Mouse (Mus musculus) natural killer cell, adult 2 months (primary cell): ENCODE data around the gene Tm4sf1.

Experiments
- DNase-seq, 2 experiments: peaks; one replicate each; pipeline ENCODE4 v3.0.0; 2022; ENCODE audit warnings: low spot score in 2 of 2

Gene Tm4sf1

GRCm38 (mm10) chr3:57301921-57302539 lies at the start of gene Tm4sf1:
Gene Tm4sf1 (minus strand): TSS chr3:57301988.
- no peak for DNase-seq

- no peak for DNase-seq
These were observed 43.0 kb upstream of the Tm4sf1 start for GRCm38 (mm10) chr3:57344811-57345210.

- DNase-seq: no peak
These were observed 42.2 kb upstream of the Tm4sf1 start for GRCm38 (mm10) chr3:57343837-57344607.

GRCm38 (mm10) chr3:57342976-57343375 lies 41.2 kb upstream of the Tm4sf1 start:
- no peak for DNase-seq

GRCm38 (mm10) chr3:57341321-57341720 lies 39.5 kb upstream of the Tm4sf1 start:
- DNase-seq: no peak

- DNase-seq: no peak
These were observed 33.5 kb upstream of the Tm4sf1 start for GRCm38 (mm10) chr3:57335080-57335815.

- no peak for DNase-seq
These were observed 26.2 kb upstream of the Tm4sf1 start for GRCm38 (mm10) chr3:57327941-57328340.

GRCm38 (mm10) chr3:57307076-57307475 lies 5.3 kb upstream of the Tm4sf1 start:
- DNase-seq: no peak

GRCm38 (mm10) chr3:57305564-57305963 lies 3.8 kb upstream of the Tm4sf1 start:
- DNase-seq: no peak

GRCm38 (mm10) chr3:57304484-57304883 lies 2.7 kb upstream of the Tm4sf1 start:
- no peak for DNase-seq

- DNase-seq: no peak
These were observed 2.3 kb upstream of the Tm4sf1 start for GRCm38 (mm10) chr3:57304050-57304449.

- DNase-seq: no peak
These were observed 1.7 kb upstream of the Tm4sf1 start for GRCm38 (mm10) chr3:57303486-57303885.

- DNase-seq: no peak
These were observed 1.1 kb upstream of the Tm4sf1 start for GRCm38 (mm10) chr3:57302886-57303285.

- no peak for DNase-seq
These were observed 422 bp downstream of the Tm4sf1 start for GRCm38 (mm10) chr3:57301366-57301765.

GRCm38 (mm10) chr3:57297991-57298390 lies 3.8 kb downstream of the Tm4sf1 start:
- DNase-seq: no peak

- no peak for DNase-seq
These were observed 5.2 kb downstream of the Tm4sf1 start for GRCm38 (mm10) chr3:57296574-57296973.

- no peak for DNase-seq
These were observed 6.2 kb downstream of the Tm4sf1 start for GRCm38 (mm10) chr3:57295631-57296030.

GRCm38 (mm10) chr3:57294742-57295525 lies 6.9 kb downstream of the Tm4sf1 start:
- DNase-seq: no peak

- no peak for DNase-seq
These were observed 7.9 kb downstream of the Tm4sf1 start for GRCm38 (mm10) chr3:57293925-57294324.

- no peak for DNase-seq
These were observed 9.0 kb downstream of the Tm4sf1 start for GRCm38 (mm10) chr3:57292826-57293225.

GRCm38 (mm10) chr3:57288944-57289491 lies 12.8 kb downstream of the Tm4sf1 start:
- no peak for DNase-seq
